Mouse (Mus musculus) forebrain, embryonic 12.5 days (tissue): ENCODE results near the gene Irak2. TPM values are rescaled to one million over a fixed set of nuclear protein-coding genes. Genes with fewer than 3 reads are reported as not detected.
"Not testable (repeated sequence)": the region's sequence is repeated elsewhere in the genome, so short reads cannot be mapped to it uniquely, and the experiment has no call there.

Source experiments
- ATAC-seq: fragments of 200-750 bp; cut with Nextera tagmentation; 2 replicates; pipeline ENCODE4 v1.8.0; 2017; ENCODE audit warnings: moderate TSS enrichment; ENCODE audit not compliant: low FRiP score
- H3K27ac ChIP-seq: fragments of 300-500 bp; sonication (generic); 2 replicates; pipeline ENCODE4 v1.5.1; 2016; ENCODE audit warnings: mild to moderate bottlenecking
- H3K27me3 ChIP-seq: fragments of 300-500 bp; sonication (generic); 2 replicates; pipeline ENCODE4 v1.6.1; 2016; ENCODE audit warnings: mild to moderate bottlenecking
- H3K36me3 ChIP-seq: fragments of 300-500 bp; sonication (generic); replicated peaks from 2 replicates; pipeline ENCODE4 v1.6.1; 2016; ENCODE audit warnings: mild to moderate bottlenecking
- H3K4me1 ChIP-seq: fragments of 300-500 bp; sonication (generic); 2 replicates; pipeline ENCODE4 v1.6.1; 2016
- H3K4me2 ChIP-seq: fragments of 300-500 bp; sonication (generic); 2 replicates; pipeline ENCODE4 v1.6.1; 2016; ENCODE audit warnings: mild to moderate bottlenecking, moderate library complexity
- H3K4me3 ChIP-seq: fragments of 300-500 bp; sonication (generic); replicated peaks from 2 replicates; pipeline ENCODE4 v1.5.1; 2016; ENCODE audit warnings: mild to moderate bottlenecking
- H3K9ac ChIP-seq: fragments of 300-500 bp; sonication (generic); 2 replicates; pipeline ENCODE4 v1.6.1; 2016; ENCODE audit warnings: mild to moderate bottlenecking
- H3K9me3 ChIP-seq: fragments of 300-500 bp; sonication (generic); 2 replicates; pipeline ENCODE4 v1.6.1; 2016
- WGBS: fragments of 180-500 bp; shearing (Covaris S2); methylation state at CpG from one replicate; pipeline ENCODE4 v1.1.7; 2016; 5-methylcytosine and 5-hydroxymethylcytosine counted together
- polyA plus RNA-seq: library from polyadenylated mRNA; unstranded; fragments of >200 nt; fragmentation: Nextera tagmentation; extraction: Ambion mirVana; gene quantifications from 2 replicates; pipeline ENCODE4 v1.2.1, GENCODE M21; 2016

Irak2 gene
- polyA plus RNA-seq, 1 experiment from 2014 or later, result 1.6 TPM

GRCm38 (mm10) chr6:113660492-113661352, 22.5 kb downstream of the Irak2 start:
- no peak overlapping the region for H3K4me2 ChIP-seq
- H3K27ac ChIP-seq, result no peak overlapping the region
- H3K9ac ChIP-seq, result no peak overlapping the region
- no peaks in the 10 kb centered on the region for H3K36me3 ChIP-seq
- no peak overlapping the region for H3K4me3 ChIP-seq
- no peak for ATAC-seq
- no peaks in the 10 kb centered on the region for H3K27me3 ChIP-seq
- H3K9me3 ChIP-seq, result no peaks in the 10 kb centered on the region
- peaks cover 6% of the 10 kb centered on the region; the same call in 1 of the 2 replicates for H3K4me1 ChIP-seq
- WGBS, result 73% methylated on average over 14 of the region's 14 CpGs

- no peaks in the 10 kb centered on the region for H3K36me3 ChIP-seq
- no peak overlapping the region for H3K4me2 ChIP-seq
- WGBS, result 75% methylated on average over 12 of the region's 12 CpGs
- H3K4me3 ChIP-seq, result no peak overlapping the region
- peaks cover 6% of the 10 kb centered on the region; the same call in 1 of the 2 replicates for H3K4me1 ChIP-seq
- H3K27me3 ChIP-seq, result no peaks in the 10 kb centered on the region
- H3K27ac ChIP-seq, result no peak overlapping the region
- no peak for ATAC-seq
- H3K9ac ChIP-seq, result no peak overlapping the region
- no peaks in the 10 kb centered on the region for H3K9me3 ChIP-seq
These were observed 23.3 kb downstream of the Irak2 start for GRCm38 (mm10) chr6:113661353-113662241.

DNA sequence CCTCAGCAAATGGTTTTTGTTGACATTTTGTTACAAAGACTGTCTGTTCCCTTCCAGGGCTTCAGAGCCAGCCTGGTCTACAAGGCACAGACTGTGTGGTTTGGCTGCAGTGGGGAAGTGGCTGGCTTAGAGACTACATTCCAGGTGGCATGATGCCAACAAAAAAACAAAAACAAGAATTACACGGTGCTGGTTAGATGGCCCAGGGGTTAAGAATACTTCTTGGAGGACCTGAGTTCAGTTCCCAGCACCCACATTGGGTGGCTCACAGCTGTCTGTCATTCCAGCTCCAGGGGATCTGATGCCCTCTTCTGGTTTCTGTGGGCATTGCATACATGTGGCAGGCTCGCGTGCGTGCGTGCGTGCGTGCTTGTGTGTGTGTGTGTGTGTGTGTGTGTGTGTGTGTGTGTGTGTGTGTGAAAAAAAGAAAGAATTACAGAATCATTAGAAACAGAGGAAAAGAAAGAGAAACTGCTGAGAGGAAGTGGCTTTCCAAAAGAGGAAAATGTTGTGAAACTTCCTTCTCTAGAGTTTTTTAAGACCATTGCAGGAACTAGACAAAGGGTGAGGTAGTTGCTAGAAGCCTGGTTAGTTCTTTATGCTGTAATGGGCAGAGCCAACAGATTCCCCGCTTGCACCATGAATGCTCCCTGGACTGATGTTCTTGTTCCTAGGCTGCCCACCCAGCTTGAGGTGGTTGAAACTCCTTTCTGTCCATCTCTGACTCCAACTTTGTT, 24.9 kb downstream of the Irak2 start:
- Histone ChIP-seq H3K36me3 (no peaks in the 10 kb centered on the region), H3K4me1 (peaks cover 6% of the 10 kb centered on the region; the same call in 1 of the 2 replicates), H3K27me3 (no peaks in the 10 kb centered on the region), H3K9ac (no peak overlapping the region), H3K27ac (no peak overlapping the region), H3K4me2 (no peak overlapping the region), H3K4me3 (no peak overlapping the region), H3K9me3 (no peaks in the 10 kb centered on the region)
- WGBS, result 97% methylated on average over 8 of the region's 8 CpGs
- no peak for ATAC-seq

GRCm38 (mm10) chr6:113664305-113664704, 26.0 kb downstream of the Irak2 start:
- H3K36me3 ChIP-seq, result no peaks in the 10 kb centered on the region

DNA sequence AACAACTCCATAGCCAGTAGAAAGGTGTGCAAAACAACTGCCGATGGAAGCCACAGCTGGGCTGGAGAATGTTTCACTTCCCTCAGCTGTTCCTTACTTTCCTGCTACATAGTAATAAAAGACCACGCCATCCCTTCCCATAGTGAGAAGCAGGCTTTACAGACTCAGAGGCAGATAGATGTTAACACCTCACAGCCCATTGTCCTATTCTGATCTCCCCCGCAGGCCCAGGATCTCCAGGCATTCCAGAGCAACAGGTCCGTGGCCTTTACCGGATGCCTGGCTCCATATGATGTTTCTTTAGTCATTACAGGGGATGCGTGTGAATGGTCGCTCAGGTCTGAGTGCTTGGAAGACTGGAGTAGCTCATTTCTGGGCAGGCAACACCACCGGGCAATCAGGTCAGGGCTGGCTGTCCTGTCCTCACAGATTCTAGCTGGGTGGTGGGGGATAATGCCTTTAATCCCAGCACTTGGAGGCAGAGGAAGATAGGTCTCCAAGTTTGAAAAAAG, 29.4 kb downstream of the Irak2 start:
- no peak overlapping the region for H3K27ac ChIP-seq
- no peak for ATAC-seq

More at GRCm38 (mm10) chr6:113664305-113664704, 26.0 kb downstream of the Irak2 start:
- H3K27ac ChIP-seq, result no peak overlapping the region
- no peaks in the 10 kb centered on the region for H3K9me3 ChIP-seq
- H3K4me2 ChIP-seq, result no peak overlapping the region
- H3K9ac ChIP-seq, result no peak overlapping the region
- peaks cover 13% of the 10 kb centered on the region for H3K4me1 ChIP-seq
- ATAC-seq, result no peak
- no peaks in the 10 kb centered on the region for H3K27me3 ChIP-seq
- no peak overlapping the region for H3K4me3 ChIP-seq
- 85% methylated on average over 7 of the region's 7 CpGs for WGBS

GRCm38 (mm10) chr6:113668287-113669154, 30.3 kb downstream of the Irak2 start:
- H3K4me3 ChIP-seq, result no peak overlapping the region
- no peak overlapping the region for H3K4me2 ChIP-seq

More for the DNA sequence above, 29.4 kb downstream of the Irak2 start:
- Histone ChIP-seq H3K9me3 (no peaks in the 10 kb centered on the region), H3K27me3 (no peaks in the 10 kb centered on the region), H3K9ac (no peak overlapping the region), H3K4me1 (peaks cover 7% of the 10 kb centered on the region; the same call in 1 of the 2 replicates), H3K4me2 (no peak overlapping the region), H3K36me3 (no peaks in the 10 kb centered on the region), H3K4me3 (no peak overlapping the region)
- WGBS, result 60% methylated on average over 8 of the region's 8 CpGs

DNA sequence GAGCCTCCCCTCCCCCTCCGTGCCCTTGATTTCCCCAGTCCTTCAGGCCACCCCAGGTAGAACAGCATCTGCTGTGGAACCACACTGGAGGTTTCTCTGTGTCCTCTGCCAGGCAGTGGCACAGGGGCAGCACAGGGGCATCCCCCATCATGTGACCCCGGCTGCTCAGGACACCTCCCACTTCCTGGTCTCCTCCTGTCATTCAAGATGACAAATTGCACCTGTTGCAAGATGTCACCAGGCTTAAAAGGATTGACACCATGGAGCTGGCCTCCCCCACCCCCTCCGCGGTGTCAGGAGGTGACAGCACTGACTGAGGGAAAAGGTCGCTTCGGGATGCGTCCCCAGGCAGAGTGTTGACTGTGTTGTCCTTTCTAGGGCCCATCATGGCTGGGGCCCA, 31.6 kb downstream of the Irak2 start:
- Histone ChIP-seq H3K4me1 (peaks cover 7% of the 10 kb centered on the region; the same call in 1 of the 2 replicates), H3K4me2 (no peak overlapping the region), H3K9me3 (no peaks in the 10 kb centered on the region), H3K27ac (no peak overlapping the region), H3K9ac (no peak overlapping the region), H3K4me3 (no peak overlapping the region), H3K27me3 (no peaks in the 10 kb centered on the region), H3K36me3 (no peaks in the 10 kb centered on the region)
- 83% methylated on average over 7 of the region's 7 CpGs for WGBS
- no peak for ATAC-seq

More at GRCm38 (mm10) chr6:113668287-113669154, 30.3 kb downstream of the Irak2 start:
- Histone ChIP-seq H3K9ac (no peak overlapping the region), H3K27me3 (no peaks in the 10 kb centered on the region), H3K4me1 (peaks cover 7% of the 10 kb centered on the region; the same call in 1 of the 2 replicates), H3K9me3 (no peaks in the 10 kb centered on the region), H3K27ac (no peak overlapping the region), H3K36me3 (no peaks in the 10 kb centered on the region)
- no peak for ATAC-seq
- WGBS, result 41% methylated on average over 15 of the region's 15 CpGs

GRCm38 (mm10) chr6:113672029-113672428, 33.8 kb downstream of the Irak2 start:
- H3K36me3 ChIP-seq, H3K27ac ChIP-seq, H3K9ac ChIP-seq, H3K4me1 ChIP-seq, H3K27me3 ChIP-seq, H3K9me3 ChIP-seq, H3K4me3 ChIP-seq, ATAC-seq, H3K4me2 ChIP-seq: not testable (repeated sequence)
- WGBS, result 94% methylated on average over 1 of the region's 1 CpGs

- H3K27ac ChIP-seq, result no peak overlapping the region
- no peak overlapping the region for H3K4me3 ChIP-seq
- H3K36me3 ChIP-seq, result no peaks in the 10 kb centered on the region
- no peak overlapping the region for H3K9ac ChIP-seq
- peaks cover 7% of the 10 kb centered on the region; the same call in 1 of the 2 replicates for H3K4me1 ChIP-seq
- WGBS, result 84% methylated on average over 6 of the region's 6 CpGs
- no peak for ATAC-seq
- no peaks in the 10 kb centered on the region for H3K27me3 ChIP-seq
- no peak overlapping the region for H3K4me2 ChIP-seq
- no peaks in the 10 kb centered on the region for H3K9me3 ChIP-seq
These were observed 34.7 kb downstream of the Irak2 start for GRCm38 (mm10) chr6:113672989-113673388.

GRCm38 (mm10) chr6:113675234-113675633, 37.0 kb downstream of the Irak2 start:
- no peak for ATAC-seq
- no peak overlapping the region for H3K4me3 ChIP-seq
- no peak overlapping the region for H3K4me2 ChIP-seq
- no peaks in the 10 kb centered on the region for H3K36me3 ChIP-seq
- 79% methylated on average over 4 of the region's 4 CpGs for WGBS
- H3K27ac ChIP-seq, result no peak overlapping the region
- H3K4me1 ChIP-seq, result no peaks in the 10 kb centered on the region
- no peaks in the 10 kb centered on the region for H3K27me3 ChIP-seq
- H3K9ac ChIP-seq, result no peak overlapping the region
- no peaks in the 10 kb centered on the region for H3K9me3 ChIP-seq

DNA sequence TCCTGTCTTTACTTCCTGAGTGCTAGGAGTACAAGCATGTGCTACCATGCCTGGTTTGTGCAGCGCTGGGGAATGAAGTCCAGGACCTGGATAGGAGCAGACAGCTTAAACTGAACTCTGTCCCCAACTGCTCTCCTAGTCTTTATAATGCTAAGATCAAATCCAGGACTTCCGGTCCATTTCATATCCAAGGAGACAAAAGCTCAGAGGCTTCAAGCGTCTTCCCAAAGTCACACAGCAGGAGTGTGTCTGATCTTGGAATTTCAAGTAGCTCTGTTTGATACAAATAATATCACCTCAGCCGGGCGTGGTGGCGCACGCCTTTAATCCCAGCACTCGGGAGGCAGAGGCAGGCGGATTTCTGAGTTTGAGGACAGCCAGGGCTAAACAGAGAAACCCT, 37.7 kb downstream of the Irak2 start:
- Histone ChIP-seq H3K4me1 (no peaks in the 10 kb centered on the region), H3K36me3 (no peaks in the 10 kb centered on the region), H3K9me3 (no peaks in the 10 kb centered on the region), H3K27ac (no peak overlapping the region), H3K4me3 (no peak overlapping the region), H3K27me3 (no peaks in the 10 kb centered on the region), H3K9ac (no peak overlapping the region), H3K4me2 (no peak overlapping the region)
- WGBS, result 91% methylated on average over 9 of the region's 9 CpGs
- no peak for ATAC-seq
